34 mouse cellular contexts compared by ENCODE assay signal in the genomic region with DNA sequence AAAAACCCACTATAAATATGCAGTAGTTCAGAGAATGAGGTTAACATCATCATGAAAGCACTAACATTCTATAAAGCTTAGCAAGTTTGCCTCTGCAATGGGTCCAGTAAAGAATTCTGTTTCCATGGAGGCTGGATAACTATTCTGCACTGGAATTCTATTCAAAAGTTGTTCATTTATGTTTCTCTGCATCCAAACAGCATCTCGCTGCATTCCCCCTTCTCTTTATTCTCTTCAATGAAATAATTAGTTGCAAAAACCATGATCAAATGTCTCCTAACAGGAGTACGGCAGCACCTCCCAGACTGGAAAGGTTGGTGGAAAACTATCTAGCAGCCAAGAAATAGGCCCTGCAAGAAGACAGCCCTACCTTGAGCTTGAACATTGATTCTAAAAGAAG.
"Had no signal": no experiment of that assay in that cellular context is flagged by ENCODE, and none has a peak within 500 bp of the region (broad histone marks: within the 10 kb centered on the region; RNA-seq: fewer than 3 reads in every experiment).

No protein-coding gene starts in this region.

- DNase-seq: heart, postnatal 10 days; heart, postnatal 14 days; heart, postnatal 36 days; heart, postnatal 4 days; kidney, adult 11 months; kidney, adult 18-20 months; kidney, adult 2 months; kidney, adult 8-10 months; kidney, adult 9 months; kidney, postnatal 10 days; kidney, postnatal 14 days; kidney, postnatal 25 days; kidney, postnatal 36 days; kidney, postnatal 4 days; layer of hippocampus, adult 9-11 months; layer of hippocampus, postnatal 36 days had no signal

- H3K4me3 ChIP-seq: heart, embryonic 10.5 days; heart, embryonic 12.5 days; heart, embryonic 13.5 days; heart, embryonic 15.5 days; hindbrain, embryonic 10.5 days; hindbrain, embryonic 12.5 days; hindbrain, embryonic 13.5 days; hindbrain, embryonic 15.5 days; intestine, embryonic 15.5 days; kidney, embryonic 15.5 days; layer of hippocampus, adult 2 months; left cerebral cortex, adult 2 months had no signal

- H3K27me3 ChIP-seq: heart, embryonic 12.5 days; heart, embryonic 13.5 days; heart, embryonic 15.5 days; hindbrain, embryonic 12.5 days; hindbrain, embryonic 13.5 days; hindbrain, embryonic 15.5 days; intestine, embryonic 15.5 days; kidney, embryonic 15.5 days had no signal

- H3K36me3 ChIP-seq: heart, embryonic 10.5 days; heart, embryonic 12.5 days; heart, embryonic 13.5 days; heart, embryonic 15.5 days; hindbrain, embryonic 10.5 days; hindbrain, embryonic 12.5 days; hindbrain, embryonic 13.5 days; hindbrain, embryonic 15.5 days; intestine, embryonic 15.5 days; kidney, embryonic 15.5 days had no signal

- ATAC-seq: hindbrain, embryonic 16.5 days; inflammation-experienced regulatory T-cells, adult 6 months; intestine, embryonic 15.5 days; intestine, embryonic 16.5 days; intestine, postnatal 0 days had no signal

- H3K9me3 ChIP-seq: heart, embryonic 10.5 days; heart, embryonic 12.5 days; heart, embryonic 13.5 days; heart, embryonic 15.5 days; hindbrain, embryonic 10.5 days; hindbrain, embryonic 12.5 days; hindbrain, embryonic 13.5 days; hindbrain, embryonic 15.5 days; intestine, embryonic 15.5 days; kidney, embryonic 15.5 days had no signal

- H3K4me2 ChIP-seq: heart, embryonic 11.5 days; heart, embryonic 12.5 days; heart, embryonic 13.5 days; heart, embryonic 15.5 days; hindbrain, embryonic 12.5 days; hindbrain, embryonic 13.5 days; hindbrain, embryonic 15.5 days; intestine, embryonic 15.5 days; kidney, embryonic 15.5 days had no signal

- H3K27ac ChIP-seq: heart, embryonic 10.5 days; heart, embryonic 13.5 days; heart, embryonic 15.5 days; hindbrain, embryonic 10.5 days; hindbrain, embryonic 12.5 days; hindbrain, embryonic 13.5 days; hindbrain, embryonic 15.5 days; intestine, embryonic 15.5 days; kidney, embryonic 15.5 days; kidney, postnatal 0 days; layer of hippocampus, adult 2 months; left cerebral cortex, adult 2 months had no signal

- H3K9ac ChIP-seq: heart, embryonic 12.5 days; heart, embryonic 13.5 days; heart, embryonic 15.5 days; hindbrain, embryonic 12.5 days; hindbrain, embryonic 13.5 days; hindbrain, embryonic 15.5 days; intestine, embryonic 15.5 days; kidney, embryonic 15.5 days had no signal

- H3K4me1 ChIP-seq: heart, embryonic 10.5 days; heart, embryonic 12.5 days; heart, embryonic 13.5 days; heart, embryonic 15.5 days; hindbrain, embryonic 10.5 days; hindbrain, embryonic 13.5 days; hindbrain, embryonic 15.5 days; intestine, embryonic 15.5 days; kidney, embryonic 15.5 days had no signal
